Mouse (Mus musculus) lung, embryonic 14.5 days (tissue): Measurements from ENCODE around the gene Pcp2. TPM values are rescaled to one million over a fixed set of nuclear protein-coding genes. Genes with fewer than 3 reads are reported as not detected.
A peak's percentile ranks its signal among the peaks of the same experiment; 100 is the strongest.

Source experiments
- ATAC-seq: fragments of 200-750 bp; cut with Nextera tagmentation; 2 replicates; pipeline ENCODE4 v1.8.0; 2017; ENCODE audit warnings: mild to moderate bottlenecking, moderate TSS enrichment, moderate library complexity; ENCODE audit not compliant: insufficient read depth
- DNase-seq: peaks from one replicate; pipeline ENCODE4 v3.0.0-alpha.2; 2015
- H3K27ac ChIP-seq: fragments of 300-500 bp; sonication (generic); 2 replicates; pipeline ENCODE4 v1.5.1; 2014; ENCODE audit warnings: low read depth, mild to moderate bottlenecking, moderate library complexity
- H3K27me3 ChIP-seq: fragments of 300-500 bp; sonication (generic); 2 replicates; pipeline ENCODE4 v1.6.1; 2014; ENCODE audit warnings: low read length, control low read depth; ENCODE audit not compliant: insufficient read depth
- H3K36me3 ChIP-seq: fragments of 300-500 bp; sonication (generic); 2 replicates; pipeline ENCODE4 v1.6.1; 2014; ENCODE audit warnings: control low read depth; ENCODE audit not compliant: insufficient read depth
- H3K4me1 ChIP-seq: fragments of 300-500 bp; sonication (generic); 2 replicates; pipeline ENCODE4 v1.6.1; 2014; ENCODE audit warnings: antibody characterized with exemption, control low read depth; ENCODE audit not compliant: insufficient read depth
- H3K4me2 ChIP-seq: fragments of 300-500 bp; sonication (generic); 2 replicates; pipeline ENCODE4 v1.6.1; 2014; ENCODE audit warnings: mild to moderate bottlenecking
- H3K4me3 ChIP-seq: fragments of 300-500 bp; sonication (generic); 2 replicates; pipeline ENCODE4 v1.5.1; 2014; ENCODE audit warnings: low read depth, low read length
- H3K9ac ChIP-seq: fragments of 300-500 bp; sonication (generic); 2 replicates; pipeline ENCODE4 v1.6.1; 2014
- H3K9me3 ChIP-seq: fragments of 300-500 bp; sonication (generic); 2 replicates; pipeline ENCODE4 v1.6.1; 2016; ENCODE audit warnings: low read depth, low read length, control low read depth
- CTCF ChIP-seq: IDR thresholded peaks from 2 replicates; pipeline ENCODE4 v1.5.1; 2016; ENCODE audit warnings: antibody characterized with exemption, low read depth
- WGBS: fragments of 180-500 bp; shearing (Covaris S2); extraction: QIAGEN DNeasy Blood & Tissue Kit; methylation state at CpG from one replicate; pipeline ENCODE4 v1.1.7; 2014; 5-methylcytosine and 5-hydroxymethylcytosine counted together
- polyA plus RNA-seq: library from polyadenylated mRNA; unstranded; fragments of >200 nt; fragmentation: Nextera tagmentation; extraction: Ambion mirVana; gene quantifications from 2 replicates; pipeline ENCODE4 v1.2.1, GENCODE M21; 2014

Gene Pcp2
- polyA plus RNA-seq, 1 experiment from 2014 or later, result not detected

GRCm38 (mm10) chr8:3656725-3657381, 31.5 kb upstream of the Pcp2 start:
- Histone ChIP-seq H3K4me1 (no peaks in the 10 kb centered on the region), H3K27ac (no peak overlapping the region), H3K27me3 (no peaks in the 10 kb centered on the region), H3K9ac (no peak overlapping the region), H3K4me2 (no peak overlapping the region), H3K9me3 (no peaks in the 10 kb centered on the region), H3K4me3 (no peak overlapping the region), H3K36me3 (no peaks in the 10 kb centered on the region)
- peak; percentile 6 for DNase-seq
- ATAC-seq, result no peak
- 16% methylated on average over 7 of the region's 7 CpGs for WGBS
- TF ChIP-seq CTCF, result no peak

- ATAC-seq, result no peak
- TF ChIP-seq CTCF, result no peak
- no peak for DNase-seq
- H3K27me3 ChIP-seq, result no peaks in the 10 kb centered on the region
- no peaks in the 10 kb centered on the region for H3K9me3 ChIP-seq
- no peak within 1 kb of the TSS for H3K9ac ChIP-seq
- no peaks in the 10 kb centered on the region for H3K36me3 ChIP-seq
- WGBS, result 54% methylated on average over 3 of the region's 3 CpGs
- no peaks in the 10 kb centered on the region for H3K4me1 ChIP-seq
- H3K27ac ChIP-seq, result no peak within 1 kb of the TSS
- no peak within 1 kb of the TSS for H3K4me3 ChIP-seq
- H3K4me2 ChIP-seq, result no peak within 1 kb of the TSS
These were observed 30.2 kb upstream of the Pcp2 start, which contains the start of gene Retn for GRCm38 (mm10) chr8:3655526-3655925. Gene Retn, plus strand, starts transcription at chr8:3655770.

- Histone ChIP-seq H3K36me3 (no peaks in the 10 kb centered on the region), H3K27me3 (no peaks in the 10 kb centered on the region), H3K4me2 (no peak overlapping the region), H3K27ac (no peak overlapping the region), H3K9ac (no peak overlapping the region), H3K4me3 (no peak overlapping the region), H3K9me3 (no peaks in the 10 kb centered on the region), H3K4me1 (no peaks in the 10 kb centered on the region)
- DNase-seq, result no peak
- no peak for TF ChIP-seq CTCF
- ATAC-seq, result no peak
- WGBS, result 58% methylated on average over 11 of the region's 11 CpGs
These were observed 29.6 kb upstream of the Pcp2 start for GRCm38 (mm10) chr8:3654726-3655508.

GRCm38 (mm10) chr8:3652845-3653244, 27.5 kb upstream of the Pcp2 start:
- DNase-seq (no peak), ATAC-seq (no peak)
- no peak overlapping the region for H3K4me2 ChIP-seq
- H3K27ac ChIP-seq, result no peak overlapping the region
- H3K4me1 ChIP-seq, result no peaks in the 10 kb centered on the region
- H3K36me3 ChIP-seq, result no peaks in the 10 kb centered on the region
- 60% methylated on average over 3 of the region's 3 CpGs for WGBS
- no peak for TF ChIP-seq CTCF
- H3K9me3 ChIP-seq, result no peaks in the 10 kb centered on the region
- H3K27me3 ChIP-seq, result no peaks in the 10 kb centered on the region
- H3K9ac ChIP-seq, result no peak overlapping the region
- no peak overlapping the region for H3K4me3 ChIP-seq

- no peak for TF ChIP-seq CTCF
- ATAC-seq (no peak), DNase-seq (peak; percentile 44)
- Histone ChIP-seq H3K4me2 (no peak overlapping the region), H3K36me3 (no peaks in the 10 kb centered on the region), H3K4me1 (no peaks in the 10 kb centered on the region), H3K4me3 (no peak overlapping the region), H3K9ac (no peak overlapping the region), H3K27ac (no peak overlapping the region), H3K27me3 (no peaks in the 10 kb centered on the region), H3K9me3 (no peaks in the 10 kb centered on the region)
- 41% methylated on average over 1 of the region's 1 CpGs for WGBS
These were observed 23.6 kb upstream of the Pcp2 start for GRCm38 (mm10) chr8:3648990-3649389.

- Histone ChIP-seq H3K27ac (no peak overlapping the region), H3K36me3 (no peaks in the 10 kb centered on the region), H3K4me2 (no peak overlapping the region), H3K9ac (no peak overlapping the region), H3K9me3 (no peaks in the 10 kb centered on the region), H3K4me3 (no peak overlapping the region), H3K27me3 (no peaks in the 10 kb centered on the region), H3K4me1 (no peaks in the 10 kb centered on the region)
- ATAC-seq (no peak), DNase-seq (peak; percentile 5)
- TF ChIP-seq CTCF, result no peak
- WGBS, result 68% methylated on average over 2 of the region's 2 CpGs
These were observed 22.9 kb upstream of the Pcp2 start for GRCm38 (mm10) chr8:3648268-3648667.

GRCm38 (mm10) chr8:3647561-3647960, 22.2 kb upstream of the Pcp2 start:
- Histone ChIP-seq H3K4me1 (no peaks in the 10 kb centered on the region), H3K36me3 (no peaks in the 10 kb centered on the region), H3K4me2 (no peak overlapping the region), H3K4me3 (no peak overlapping the region), H3K27me3 (no peaks in the 10 kb centered on the region), H3K9me3 (no peaks in the 10 kb centered on the region), H3K9ac (no peak overlapping the region), H3K27ac (no peak overlapping the region)
- no peak for DNase-seq
- 74% methylated on average over 4 of the region's 4 CpGs for WGBS
- TF ChIP-seq CTCF, result no peak
- no peak for ATAC-seq
